Mouse (Mus musculus): Measurements from ENCODE around the gene Tmc8.

GRCm38 (mm10) chr11:117742715-117743114 is 39.2 kb upstream of the Tmc8 start:
- TF ChIP-seq GATA1 (IDR thresholded peaks at IDR 0.05; ENCODE audit: borderline replicate concordance, low read length) = no peak
- no peak for TF ChIP-seq FLI1 (IDR thresholded peaks at IDR 0.05; ENCODE audit: low read length)

Data from megakaryocyte, embryonic 14.5 days (primary cell).